Mouse (Mus musculus) CH12.LX (cell line): ENCODE results near the gene Dock3. TPM values are rescaled to one million over a fixed set of nuclear protein-coding genes. Genes with fewer than 3 reads are reported as not detected.

Experiments
- DNase-seq: peaks from one replicate; pipeline ENCODE4 v3.0.0-alpha.2; 2013; ENCODE audit errors: extremely low read depth
- H3K27ac ChIP-seq: 2 replicates; pipeline ENCODE4 v1.5.1; 2012; ENCODE audit warnings: low read depth, mild to moderate bottlenecking, control low read depth, moderate library complexity; ENCODE audit not compliant: insufficient read depth
- H3K27me3 ChIP-seq: replicated peaks from 2 replicates; pipeline ENCODE3; 2012; ENCODE audit warnings: inconsistent platforms
- H3K36me3 ChIP-seq, 2 experiments: replicated peaks in 1 of 2; 2 replicates each; pipeline versions ENCODE3 to v1.6.1; 2012; ENCODE audit warnings: inconsistent platforms in 1 of 2, low read length in 1 of 2, mild to moderate bottlenecking in 1 of 2, mixed read lengths in 1 of 2, moderate library complexity in 1 of 2; ENCODE audit not compliant: control insufficient read depth in 1 of 2, insufficient read depth in 1 of 2
- H3K4me1 ChIP-seq, 2 experiments: 2 replicates each; pipeline ENCODE4 v1.6.1; 2012; ENCODE audit warnings: inconsistent platforms in 1 of 2, moderate library complexity in 1 of 2; ENCODE audit not compliant: insufficient read depth in 2 of 2, control insufficient read depth in 1 of 2
- H3K4me2 ChIP-seq: 2 replicates; pipeline ENCODE4 v1.6.1; 2012; ENCODE audit warnings: low read depth, mild to moderate bottlenecking, control low read depth; ENCODE audit not compliant: poor library complexity, insufficient read depth, severe bottlenecking
- H3K4me3 ChIP-seq, 3 experiments: fragments of 150-350 bp in 1 of 3; sonication (generic) in 1 of 3; replicated peaks in 1 of 3; 2 replicates each; pipeline versions ENCODE3 to v1.5.1; 2011 to 2012; ENCODE audit warnings: low read depth in 2 of 3, low read length in 2 of 3, mild to moderate bottlenecking in 2 of 3, moderate library complexity in 2 of 3, control low read depth in 1 of 3, improper control_type of control experiment in 1 of 3, inconsistent platforms in 1 of 3, mixed read lengths in 1 of 3; ENCODE audit not compliant: poor library complexity in 1 of 3
- H3K79me2 ChIP-seq: replicated peaks from 2 replicates; pipeline ENCODE4 v1.6.1; 2012; ENCODE audit warnings: mild to moderate bottlenecking, moderate library complexity; ENCODE audit not compliant: control insufficient read depth, poor library complexity, insufficient read depth, severe bottlenecking; ENCODE audit errors: extremely low read depth
- H3K9ac ChIP-seq: 2 replicates; pipeline ENCODE4 v1.6.1; 2012; ENCODE audit warnings: low read depth, mild to moderate bottlenecking, control low read depth, moderate library complexity; ENCODE audit not compliant: insufficient read depth
- H3K9me3 ChIP-seq: replicated peaks from 2 replicates; pipeline ENCODE3; 2012; ENCODE audit warnings: low read length, inconsistent platforms, mixed read lengths
- BHLHE40 ChIP-seq: IDR thresholded peaks from 2 replicates; pipeline ENCODE4 v1.6.1; 2011; ENCODE audit warnings: mild to moderate bottlenecking, low read depth, low read length, improper control_type of control experiment
- CHD1 ChIP-seq: IDR thresholded peaks from 2 replicates; pipeline ENCODE4 v1.6.1; 2012; ENCODE audit warnings: low read depth, low read length, improper control_type of control experiment, inconsistent platforms
- CTCF ChIP-seq, 2 experiments: IDR thresholded peaks in 1 of 2; conservative IDR thresholded peaks in 1 of 2; 2 replicates each; pipeline ENCODE4 v1.5.1; 2011 to 2012; ENCODE audit warnings: low read depth in 2 of 2, low read length in 2 of 2, improper control_type of control experiment in 1 of 2, inconsistent platforms in 1 of 2, mild to moderate bottlenecking in 1 of 2, moderate library complexity in 1 of 2
- E2F4 ChIP-seq: IDR thresholded peaks from 2 replicates; pipeline ENCODE4 v1.6.1; 2011; ENCODE audit warnings: low read depth, low read length, improper control_type of control experiment; ENCODE audit not compliant: insufficient replicate concordance
- ELF1 ChIP-seq: IDR thresholded peaks from 2 replicates; pipeline ENCODE4 v1.6.1; 2014; ENCODE audit warnings: low read depth, mild to moderate bottlenecking, inconsistent platforms, low read length, improper control_type of control experiment
- EP300 ChIP-seq: IDR thresholded peaks from 2 replicates; pipeline ENCODE4 v1.6.1; 2011; ENCODE audit warnings: low read length, improper control_type of control experiment
- ETS1 ChIP-seq: conservative IDR thresholded peaks from 2 replicates; pipeline ENCODE4 v1.6.1; 2012; ENCODE audit warnings: low read depth, mild to moderate bottlenecking, inconsistent platforms, low read length, improper control_type of control experiment, moderate library complexity
- GABPA ChIP-seq: IDR thresholded peaks from 2 replicates; pipeline ENCODE4 v1.6.1; 2012; ENCODE audit warnings: low read depth, low read length, improper control_type of control experiment, inconsistent platforms; ENCODE audit not compliant: insufficient replicate concordance
- HCFC1 ChIP-seq: IDR thresholded peaks from 2 replicates; pipeline ENCODE4 v1.6.1; 2012; ENCODE audit warnings: low read depth, mild to moderate bottlenecking, inconsistent platforms, low read length, improper control_type of control experiment
- IRF4 ChIP-seq: IDR thresholded peaks from 2 replicates; pipeline ENCODE4 v1.6.1; 2014; ENCODE audit warnings: low read depth, mild to moderate bottlenecking, inconsistent platforms, low read length, improper control_type of control experiment
- JUN ChIP-seq: IDR thresholded peaks from 2 replicates; pipeline ENCODE4 v1.6.1; 2011; ENCODE audit warnings: low read depth, mild to moderate bottlenecking, low read length, improper control_type of control experiment, moderate library complexity; ENCODE audit not compliant: insufficient read depth
- JUND ChIP-seq: conservative IDR thresholded peaks from 2 replicates; pipeline ENCODE4 v1.6.1; 2011; ENCODE audit warnings: low read depth, low read length, improper control_type of control experiment
- KAT2A ChIP-seq: IDR thresholded peaks from 2 replicates; pipeline ENCODE4 v1.6.1; 2012; ENCODE audit warnings: low read length, improper control_type of control experiment, inconsistent platforms; ENCODE audit not compliant: insufficient replicate concordance
- MAFK ChIP-seq: IDR thresholded peaks from 2 replicates; pipeline ENCODE4 v1.6.1; 2011; ENCODE audit warnings: low read length, improper control_type of control experiment; ENCODE audit not compliant: insufficient replicate concordance
- MAZ ChIP-seq: IDR thresholded peaks from 2 replicates; pipeline ENCODE4 v1.6.1; 2012; ENCODE audit warnings: low read depth, mild to moderate bottlenecking, inconsistent platforms, low read length, improper control_type of control experiment, moderate library complexity
- MEF2A ChIP-seq: IDR thresholded peaks from 2 replicates; pipeline ENCODE4 v1.6.1; 2014; ENCODE audit warnings: low read depth, mild to moderate bottlenecking, inconsistent platforms, low read length, improper control_type of control experiment, borderline replicate concordance
- MYC ChIP-seq: IDR thresholded peaks from 2 replicates; pipeline ENCODE4 v1.6.1; 2011; ENCODE audit warnings: low read depth, mild to moderate bottlenecking, improper control_type of control experiment, low read length
- NELFE ChIP-seq: IDR thresholded peaks from 2 replicates; pipeline ENCODE4 v1.6.1; 2011; ENCODE audit warnings: low read depth, low read length, improper control_type of control experiment
- PAX5 ChIP-seq: IDR thresholded peaks from 2 replicates; pipeline ENCODE4 v1.6.1; 2012; ENCODE audit warnings: low read length, inconsistent platforms, mixed read lengths
- POLR2AphosphoS2 ChIP-seq: IDR thresholded peaks from 2 replicates; pipeline ENCODE4 v1.6.1; 2011; ENCODE audit warnings: low read depth, low read length, improper control_type of control experiment
- RCOR1 ChIP-seq: conservative IDR thresholded peaks from 2 replicates; pipeline ENCODE4 v1.6.1; 2012; ENCODE audit warnings: low read depth, mild to moderate bottlenecking, inconsistent platforms, low read length, improper control_type of control experiment
- SIN3A ChIP-seq: IDR thresholded peaks from 2 replicates; pipeline ENCODE4 v1.6.1; 2012; ENCODE audit warnings: low read length, improper control_type of control experiment, inconsistent platforms
- SMC3 ChIP-seq: IDR thresholded peaks from 2 replicates; pipeline ENCODE4 v1.6.1; 2011; ENCODE audit warnings: low read depth, low read length, improper control_type of control experiment
- TBP ChIP-seq: conservative IDR thresholded peaks from 2 replicates; pipeline ENCODE4 v1.6.1; 2011; ENCODE audit warnings: low read depth, low read length, improper control_type of control experiment
- TCF12 ChIP-seq: IDR thresholded peaks from 2 replicates; pipeline ENCODE4 v1.6.1; 2014; ENCODE audit warnings: low read depth, mild to moderate bottlenecking, inconsistent platforms, low read length, improper control_type of control experiment
- UBTF ChIP-seq: IDR thresholded peaks from 2 replicates; pipeline ENCODE4 v1.6.1; 2012; ENCODE audit warnings: low read depth, mild to moderate bottlenecking, inconsistent platforms, low read length, improper control_type of control experiment, moderate library complexity
- USF2 ChIP-seq: conservative IDR thresholded peaks from 2 replicates; pipeline ENCODE4 v1.6.1; 2011; ENCODE audit warnings: low read depth, low read length, improper control_type of control experiment
- ZC3H11A ChIP-seq: IDR thresholded peaks from 2 replicates; pipeline ENCODE4 v1.6.1; 2012; ENCODE audit warnings: low read depth, mild to moderate bottlenecking, inconsistent platforms, low read length, improper control_type of control experiment
- ZMIZ1 ChIP-seq: IDR thresholded peaks from 2 replicates; pipeline ENCODE4 v1.6.1; 2012; ENCODE audit warnings: low read depth, mild to moderate bottlenecking, inconsistent platforms, low read length, improper control_type of control experiment
- dilution Hi-C: fragments of 300-500 bp; cut with MboI; formaldehyde crosslinking; loops from 2 replicates; pipeline ENCODE4 v1.14.3; 2020; ENCODE audit warnings: low sequenced_read_pairs; ENCODE audit not compliant: extremely low pct_unique_long_range_greater_than_20kb, extremely low pct_ligation_motif_present
- in situ Hi-C: fragments of 300-500 bp; cut with MboI; formaldehyde crosslinking; loops from 3 replicates; pipeline ENCODE4 v1.14.3; 2019; ENCODE audit warnings: low sequenced_read_pairs, low pct_ligation_motif_present, low pct_unique_long_range_greater_than_20kb, mixed read lengths
- polyA plus RNA-seq: library from polyadenylated mRNA; unstranded; fragments of >175 nt; gene quantifications from 2 replicates; pipeline ENCODE4 v1.2.1, GENCODE M21; 2012; ENCODE audit warnings: low read depth; ENCODE audit not compliant: insufficient read length
- total RNA-seq, 2 experiments: library from RNA; depleted of rRNA; stranded (reverse); fragments of 300-350 nt in 1 of 2; fragments of >200 nt in 1 of 2; gene quantifications; 2 replicates each; pipeline ENCODE4 v1.2.3; 2012 to 2014

Gene Dock3
- total and polyA plus RNA-seq, 3 experiments = 0.30 TPM; not detected in 2

DNA sequence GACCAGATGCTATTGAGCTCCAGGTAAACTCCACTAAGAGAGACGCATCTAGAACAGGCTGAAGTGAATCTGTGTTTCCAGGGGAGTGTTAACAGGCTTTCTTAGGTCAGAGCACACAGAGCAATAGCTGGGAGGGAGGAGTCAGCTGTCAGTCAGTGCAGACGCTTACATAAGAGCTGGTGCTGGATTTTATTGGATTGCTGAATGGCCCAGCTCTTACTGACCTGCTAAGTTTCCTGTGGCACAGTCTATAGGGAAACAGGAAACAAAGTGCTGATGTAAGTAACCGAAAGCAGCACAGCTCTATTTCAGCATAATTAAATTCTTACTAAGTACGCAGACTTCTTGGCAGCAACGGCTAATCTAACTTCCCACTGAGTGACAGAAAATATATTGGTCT is 323.0 kb downstream of the Dock3 start:
- dilution Hi-C loops (no loop called here), in situ Hi-C loops (no loop called here)
- Histone ChIP-seq H3K9ac (no peak overlapping the region), H3K9me3 (no peaks in the 10 kb centered on the region), H3K4me2 (no peak overlapping the region), H3K4me3 (no peak overlapping the region)
- DNase-seq = no peak
- TF ChIP-seq GABPA (no peak), JUN (no peak), MAZ (no peak), KAT2A (no peak), RCOR1 (no peak), CTCF (conservative IDR thresholded peaks at IDR 0.05 in 1 of 2, IDR thresholded peaks at IDR 0.05 in 1 of 2; ENCODE audit: low read depth in 2 of 2, low read length in 2 of 2) (no peak), TBP (no peak), MAFK (no peak), E2F4 (no peak), JUND (no peak), SMC3 (no peak), USF2 (no peak), ELF1 (no peak), SIN3A (no peak), ZMIZ1 (no peak), POLR2AphosphoS2 (no peak), NELFE (no peak), ETS1 (no peak)
- TF ChIP-seq, all 38 proteins: peak for 0
- no peak overlapping the region for H3K27ac ChIP-seq
- H3K4me1 ChIP-seq = no peaks in the 10 kb centered on the region
- peaks cover 30% of the 10 kb centered on the region for H3K27me3 ChIP-seq
- H3K79me2 ChIP-seq = no peaks in the 10 kb centered on the region
- no peaks in the 10 kb centered on the region for H3K36me3 ChIP-seq

GRCm38 (mm10) chr9:106908174-106908573 is 323.5 kb downstream of the Dock3 start:
- no peak for TF ChIP-seq CHD1
- TF ChIP-seq ZC3H11A = no peak
- TF ChIP-seq HCFC1 = no peak
- TF ChIP-seq JUND = no peak
- TF ChIP-seq ZMIZ1 = no peak
- no peak for TF ChIP-seq PAX5
- no peak for TF ChIP-seq TCF12
- no peak for TF ChIP-seq IRF4
- TF ChIP-seq SMC3 = no peak
- TF ChIP-seq MYC = no peak
- TF ChIP-seq TBP = no peak
- TF ChIP-seq BHLHE40 = no peak
- no peak for TF ChIP-seq UBTF
- no peak for TF ChIP-seq NELFE
- no peak for TF ChIP-seq EP300
- no peak for TF ChIP-seq MEF2A
- no peak for TF ChIP-seq E2F4
- no peak for DNase-seq
- no peaks in the 10 kb centered on the region for H3K79me2 ChIP-seq
- no peaks in the 10 kb centered on the region for H3K9me3 ChIP-seq
- H3K36me3 ChIP-seq = no peaks in the 10 kb centered on the region
- H3K27ac ChIP-seq = no peak overlapping the region
- H3K9ac ChIP-seq = no peak overlapping the region
- dilution Hi-C loops = no loop called here
- in situ Hi-C loops = no loop called here
- H3K4me1 ChIP-seq = no peaks in the 10 kb centered on the region
- H3K4me2 ChIP-seq = no peak overlapping the region
- H3K4me3 ChIP-seq = no peak overlapping the region
- H3K27me3 ChIP-seq = peaks cover 30% of the 10 kb centered on the region
